Mouse (Mus musculus): ENCODE measurements around the gene Dmkn. TPM values are rescaled to one million over a fixed set of nuclear protein-coding genes. Genes with fewer than 3 reads are reported as not detected.
"Not testable (repeated sequence)": the region's sequence is repeated elsewhere in the genome, so short reads cannot be mapped to it uniquely, and the experiment has no call there.

Dmkn gene
- polyA plus RNA-seq, 1 experiment, result not detected

DNA sequence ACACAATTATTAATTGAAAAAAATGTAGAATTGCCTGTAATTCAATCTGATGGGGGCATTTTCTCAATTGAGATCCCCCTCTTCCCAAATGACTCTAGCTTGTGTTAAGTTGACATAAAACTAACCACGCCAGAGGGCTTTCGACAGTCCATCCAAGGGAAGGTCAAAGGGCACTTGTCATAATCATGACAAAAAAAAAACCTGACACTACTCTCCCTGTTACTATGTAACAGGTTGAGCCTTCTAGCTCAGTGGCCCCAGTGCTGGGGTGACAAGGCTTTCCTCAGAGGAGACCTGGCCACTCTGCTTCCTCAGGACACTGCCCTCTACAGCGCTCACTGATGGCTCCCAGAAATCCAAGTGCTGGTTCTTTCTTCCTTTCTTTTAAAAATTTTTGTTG, 60.8 kb downstream of the Dmkn start:
- TF ChIP-seq TAL1 (IDR thresholded peaks at IDR 0.05; ENCODE audit: low read length) (no peak), GATA1 (IDR thresholded peaks at IDR 0.05; ENCODE audit: low read length) (no peak)
- H3K4me3 ChIP-seq (replicated peaks), result no peak overlapping the region
- H3K27me3 ChIP-seq (ENCODE audit: control insufficient read depth), result no peaks in the 10 kb centered on the region
- H3K4me1 ChIP-seq (ENCODE audit: control insufficient read depth), result no peaks in the 10 kb centered on the region; the same call in 1 of the 2 replicates
- H3K9me3 ChIP-seq (ENCODE audit: control insufficient read depth, low read length), result peaks cover 2% of the 10 kb centered on the region; the same call in 1 of the 2 replicates
- H3K36me3 ChIP-seq (ENCODE audit: control insufficient read depth), result no peaks in the 10 kb centered on the region

DNA sequence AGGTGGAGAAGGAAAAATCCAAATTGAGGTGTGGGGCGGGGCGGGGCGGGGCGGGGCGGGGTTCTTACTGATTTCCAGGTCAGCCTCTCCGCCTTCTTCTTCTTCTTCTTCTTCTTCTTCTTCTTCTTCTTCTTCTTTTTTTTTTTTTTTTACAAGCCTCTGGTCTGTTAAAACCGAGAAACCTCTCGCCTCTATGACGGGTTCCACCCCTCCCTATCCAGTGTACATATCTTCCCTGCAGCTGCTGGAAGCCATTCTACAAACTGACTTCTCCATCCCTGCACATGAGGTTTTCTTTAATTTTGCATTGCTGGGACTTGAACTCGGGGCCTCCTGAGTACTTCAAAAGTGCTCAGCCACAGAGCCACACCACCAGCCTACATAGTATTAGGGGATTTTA, 63.1 kb downstream of the Dmkn start:
- H3K9me3 ChIP-seq (ENCODE audit: control insufficient read depth, low read length), result peaks cover 2% of the 10 kb centered on the region; the same call in 1 of the 2 replicates
- H3K27me3 ChIP-seq (ENCODE audit: control insufficient read depth), result no peaks in the 10 kb centered on the region
- no peaks in the 10 kb centered on the region for H3K4me1 ChIP-seq (ENCODE audit: control insufficient read depth)
- H3K4me3 ChIP-seq (replicated peaks), result no peak overlapping the region
- no peaks in the 10 kb centered on the region for H3K36me3 ChIP-seq (ENCODE audit: control insufficient read depth)
- TF ChIP-seq GATA1 (IDR thresholded peaks at IDR 0.05; ENCODE audit: low read length) (no peak), TAL1 (IDR thresholded peaks at IDR 0.05; ENCODE audit: low read length) (no peak)

DNA sequence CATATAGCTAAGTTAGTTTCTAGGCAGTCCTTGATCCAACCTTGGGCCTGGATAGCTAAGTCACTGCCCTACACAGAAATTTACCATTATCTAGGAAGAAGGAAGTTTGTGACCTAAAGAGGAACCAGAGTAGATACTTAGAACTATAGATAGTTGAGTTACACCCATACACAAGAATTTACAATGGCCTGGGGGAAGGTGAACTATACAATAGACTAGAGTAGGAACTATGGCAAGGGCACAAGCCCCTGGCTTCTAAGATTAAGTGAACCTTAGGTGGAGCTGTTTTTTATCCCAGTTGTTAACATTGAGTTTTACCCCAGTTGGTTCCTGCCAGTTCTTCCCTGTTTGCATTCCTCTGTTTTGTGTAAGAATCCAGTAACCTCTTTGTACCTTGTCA, 65.3 kb downstream of the Dmkn start:
- not testable (repeated sequence) for H3K36me3 ChIP-seq (ENCODE audit: control insufficient read depth); H3K9me3 ChIP-seq (ENCODE audit: control insufficient read depth, low read length); H3K4me1 ChIP-seq (ENCODE audit: control insufficient read depth); H3K27me3 ChIP-seq (ENCODE audit: control insufficient read depth); H3K4me3 ChIP-seq (replicated peaks)

DNA sequence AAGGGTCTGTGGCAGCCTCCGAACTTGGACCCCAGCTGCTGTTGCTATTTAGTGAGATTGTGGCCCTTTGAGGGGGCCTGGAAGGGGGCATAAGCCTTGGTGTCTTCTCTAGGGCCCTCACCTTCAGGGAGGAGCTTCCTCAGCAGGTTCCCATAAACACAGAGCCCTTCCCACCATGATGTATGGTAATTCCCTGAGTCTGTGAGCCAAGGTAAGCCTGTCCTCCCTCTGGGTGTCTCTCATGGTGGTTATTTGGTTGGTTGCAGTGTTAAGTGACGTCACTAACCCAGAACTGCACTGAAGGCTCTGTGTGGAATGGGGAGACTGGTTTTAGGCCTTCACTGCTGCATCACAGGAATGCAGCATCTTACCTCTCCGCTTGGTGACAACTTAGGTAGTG, 65.9 kb downstream of the Dmkn start:
- TF ChIP-seq TAL1 (IDR thresholded peaks at IDR 0.05; ENCODE audit: low read length) (no peak), GATA1 (IDR thresholded peaks at IDR 0.05; ENCODE audit: low read length) (no peak)

More for the DNA sequence above, 65.9 kb downstream of the Dmkn start:
- H3K4me3 ChIP-seq (replicated peaks), result no peak overlapping the region
- H3K4me1 ChIP-seq (ENCODE audit: control insufficient read depth), result no peaks in the 10 kb centered on the region
- no peaks in the 10 kb centered on the region for H3K27me3 ChIP-seq (ENCODE audit: control insufficient read depth)
- H3K36me3 ChIP-seq (ENCODE audit: control insufficient read depth), result no peaks in the 10 kb centered on the region
- H3K9me3 ChIP-seq (ENCODE audit: control insufficient read depth, low read length), result peaks cover 2% of the 10 kb centered on the region; the same call in 1 of the 2 replicates

Other genes with a start within 250 kb of the Dmkn start
- 11.7 and 13.0 TPM in 2 replicates for gene Arhgap33, start 228.7 kb upstream of the Dmkn start, polyA plus RNA-seq (2012)
- 3.7 and 6.8 TPM in 2 replicates for gene Hspb6, start 211.6 kb upstream of the Dmkn start, polyA plus RNA-seq (2012)
- 1.9 and 2.3 TPM in 2 replicates for gene Proser3, start 211.5 kb upstream of the Dmkn start, polyA plus RNA-seq (2012)
- 14.5 and 17.0 TPM in 2 replicates for gene Lin37, start 203.9 kb upstream of the Dmkn start, polyA plus RNA-seq (2012)
- 5.6 and 7.7 TPM in 2 replicates for gene U2af1l4, start 200.5 kb upstream of the Dmkn start, polyA plus RNA-seq (2012)
- gene Gm49396, start 200.4 kb upstream of the Dmkn start, polyA plus RNA-seq (2012), result 0.15 and 0.18 TPM in 2 replicates
- 8.0 and 8.9 TPM in 2 replicates for gene Psenen, start 200.1 kb upstream of the Dmkn start, polyA plus RNA-seq (2012)
- 0.61 and 1.5 TPM in 2 replicates for gene Igflr1, start 198.3 kb upstream of the Dmkn start, polyA plus RNA-seq (2012)
- 5.2 and 6.8 TPM in 2 replicates for gene Kmt2b, start 175.0 kb upstream of the Dmkn start, polyA plus RNA-seq (2012)
- 0.07 and 0.20 TPM in 2 replicates for gene Zbtb32, start 164.8 kb upstream of the Dmkn start, polyA plus RNA-seq (2012)
- gene Upk1a, start 150.9 kb upstream of the Dmkn start, polyA plus RNA-seq (2012), result 0.10 and 0.14 TPM in 2 replicates
- gene Cox6b1, start 137.6 kb upstream of the Dmkn start, polyA plus RNA-seq (2012), result 15.7 and 23.9 TPM in 2 replicates
- gene Etv2, start 127.9 kb upstream of the Dmkn start, polyA plus RNA-seq (2012), result not detected in 2 replicates
- 22.7 and 23.2 TPM in 2 replicates for gene Rbm42, start 113.4 kb upstream of the Dmkn start, polyA plus RNA-seq (2012)
- gene Haus5, start 98.8 kb upstream of the Dmkn start, polyA plus RNA-seq (2012), result 2.9 and 5.4 TPM in 2 replicates
- gene Pmis2, start 92.2 kb upstream of the Dmkn start, polyA plus RNA-seq (2012), result not detected in 2 replicates
- gene 2200002J24Rik, start 64.8 kb upstream of the Dmkn start, polyA plus RNA-seq (2012), result not detected in 2 replicates
- gene Atp4a, start 51.5 kb upstream of the Dmkn start, polyA plus RNA-seq (2012), result not detected in 2 replicates
- 1.3 and 1.6 TPM in 2 replicates for gene Tmem147, start 34.2 kb upstream of the Dmkn start, polyA plus RNA-seq (2012)
- gene Gapdhs, start 20.1 kb upstream of the Dmkn start, polyA plus RNA-seq (2012), result not detected in 2 replicates
- 0.15 TPM in 1 of 2 replicates, not detected in the other for gene Sbsn, start 12.3 kb upstream of the Dmkn start, polyA plus RNA-seq (2012)
- not detected in 2 replicates for gene Krtdap, start 24.1 kb downstream of the Dmkn start, polyA plus RNA-seq (2012)
- 0.08 TPM in 1 of 2 replicates, not detected in the other for gene Ffar2, start 60.0 kb downstream of the Dmkn start, polyA plus RNA-seq (2012)
- gene Ffar3, start 92.4 kb downstream of the Dmkn start, polyA plus RNA-seq (2012), result 0.02 TPM in 1 of 2 replicates, not detected in the other
- gene Ffar1, start 97.8 kb downstream of the Dmkn start, polyA plus RNA-seq (2012), result not detected in 2 replicates
- gene Cd22, start 116.6 kb downstream of the Dmkn start, polyA plus RNA-seq (2012), result not detected in 2 replicates
- gene Mag, start 151.1 kb downstream of the Dmkn start, polyA plus RNA-seq (2012), result 0.03 TPM in 1 of 2 replicates, not detected in the other
- not detected in 2 replicates for gene Hamp2, start 160.9 kb downstream of the Dmkn start, polyA plus RNA-seq (2012)
- gene Hamp, start 180.3 kb downstream of the Dmkn start, polyA plus RNA-seq (2012), result not detected in 2 replicates
- gene Usf2, start 193.0 kb downstream of the Dmkn start, polyA plus RNA-seq (2012), result 30.7 and 40.4 TPM in 2 replicates
- 0.06 TPM in 1 of 2 replicates, not detected in the other for gene Lsr, start 209.7 kb downstream of the Dmkn start, polyA plus RNA-seq (2012)
- gene Fam187b, start 210.0 kb downstream of the Dmkn start, polyA plus RNA-seq (2012), result not detected in 2 replicates